Comparison of ENCODE assay signal across 9 mouse cellular contexts in genomic region chr13:113595987-113596386, GRCm38 (mm10). TPM values are rescaled to one million over a fixed set of nuclear protein-coding genes. Genes with fewer than 3 reads are reported as not detected.
DNase-seq lines count a peak whose midpoint lies in the region; ATAC-seq and TF ChIP-seq lines count a peak whose summit lies in the region.
"Had no signal": no experiment of that assay in that cellular context is flagged by ENCODE, and none has a peak within 500 bp of the region (broad histone marks: within the 10 kb centered on the region; RNA-seq: fewer than 3 reads in every experiment).

No protein-coding gene starts in this region.

- TF ChIP-seq POLR2A in limb, embryonic 14.5 days (IDR thresholded peaks at IDR 0.05; ENCODE audit: borderline replicate concordance, extremely low read depth, insufficient read depth, insufficient read length): no peak

- H3K36me3 ChIP-seq in kidney, embryonic 16.5 days (ENCODE audit: insufficient read depth, low read length): peaks cover 29% of the 10 kb centered on the region
- H3K36me3 ChIP-seq in limb, embryonic 14.5 days (ENCODE audit: control insufficient read depth, insufficient read depth, low read length): peaks cover 25% of the 10 kb centered on the region

- no peaks in the 10 kb centered on the region for H3K9me3 ChIP-seq in kidney, embryonic 16.5 days (ENCODE audit: low read length)
- no peaks in the 10 kb centered on the region for H3K9me3 ChIP-seq in limb, embryonic 14.5 days (ENCODE audit: control insufficient read depth, low read length)
- H3K9me3 ChIP-seq: neural tube, embryonic 12.5 days had no signal

- no peak for DNase-seq in kidney, postnatal 4 days
- DNase-seq in cerebellum, adult 8-10 months: peak; percentile 62
- no peak for DNase-seq in limb, embryonic 14.5 days (ENCODE audit: low spot score)
- DNase-seq in adrenal gland, adult 18-20 months (ENCODE audit: low spot score in 2 of 2): no peak
- no peak for DNase-seq in liver

- WGBS in kidney, embryonic 16.5 days: 72% methylated on average over 8 of the region's 8 CpGs
- WGBS in limb, embryonic 14.5 days: 53% methylated on average over 8 of the region's 8 CpGs

- H3K27ac ChIP-seq in kidney, embryonic 16.5 days (ENCODE audit: low read length): 0 out of 2 replicates have a peak overlapping the region, but pooled peaks have one; percentile 1
- peak overlapping the region; percentile 67 for H3K27ac ChIP-seq in limb, embryonic 14.5 days (replicated peaks; ENCODE audit: low read depth, low read length)
- H3K27ac ChIP-seq: liver, embryonic 14.5 days; neural tube, embryonic 12.5 days had no signal

- no peak overlapping the region for H3K9ac ChIP-seq in kidney, embryonic 16.5 days (replicated peaks; ENCODE audit: low read length)
- H3K9ac ChIP-seq in limb, embryonic 14.5 days (ENCODE audit: low read depth, low read length, severe bottlenecking): peak overlapping the region; percentile 1; the same call in 1 of the 2 replicates
- H3K9ac ChIP-seq: liver, embryonic 14.5 days; neural tube, embryonic 12.5 days had no signal

- H3K4me1 ChIP-seq in kidney, embryonic 16.5 days (ENCODE audit: insufficient read depth, low read length): peaks cover 41% of the 10 kb centered on the region
- H3K4me1 ChIP-seq in limb, embryonic 14.5 days (ENCODE audit: control insufficient read depth, insufficient read depth, low read length): peaks cover 40% of the 10 kb centered on the region

- no peak overlapping the region for H3K4me2 ChIP-seq in kidney, embryonic 16.5 days (replicated peaks; ENCODE audit: low read depth, low read length)
- no peak overlapping the region for H3K4me2 ChIP-seq in limb, embryonic 14.5 days (replicated peaks; ENCODE audit: low read depth, low read length, severe bottlenecking)
- H3K4me2 ChIP-seq: neural tube, embryonic 12.5 days had no signal

- no peaks in the 10 kb centered on the region for H3K27me3 ChIP-seq in kidney, embryonic 16.5 days (ENCODE audit: insufficient read depth, low read length)
- H3K27me3 ChIP-seq in limb, embryonic 14.5 days (ENCODE audit: control insufficient read depth, insufficient read depth, low read length): no peaks in the 10 kb centered on the region
- H3K27me3 ChIP-seq: neural tube, embryonic 12.5 days had no signal

- no peak for ATAC-seq in kidney, embryonic 16.5 days (ENCODE audit: low FRiP score, low TSS enrichment)
- peak; percentile 43 for ATAC-seq in cerebellum, adult (ENCODE audit: insufficient number of reproducible peaks, low FRiP score, low TSS enrichment)
- peak; percentile 38; the same call in 1 of the 2 replicates for ATAC-seq in limb, embryonic 14.5 days (ENCODE audit: low FRiP score, low read depth)

- H3K4me3 ChIP-seq in kidney, embryonic 16.5 days (ENCODE audit: low read length): no peak overlapping the region
- H3K4me3 ChIP-seq in limb, embryonic 14.5 days (replicated peaks; ENCODE audit: low read length): no peak overlapping the region
- H3K4me3 ChIP-seq: neural tube, embryonic 12.5 days had no signal

RNA-seq across cellular contexts. Expression of gene Snx18, which starts 22.4 kb away (rescaled TPM):
- 24.6 and 27.2 TPM in 2 replicates for polyA plus RNA-seq in kidney, embryonic 16.5 days (2015; fragmentation: Nextera tagmentation; extraction: Ambion mirVana)
- 23.8 and 26.6 TPM in 2 replicates for polyA plus RNA-seq in limb, embryonic 14.5 days (2012; rRNA removed)
- polyA plus RNA-seq in limb, embryonic 14.5 days (2014; fragmentation: Nextera tagmentation; extraction: Ambion mirVana): 37.4 and 41.9 TPM in 2 replicates
- total RNA-seq in adrenal gland, adult 18-20 months (2021): 10 to 100 TPM; 22.3 to 24.9 TPM
